Mouse (Mus musculus) intestine, embryonic 15.5 days (tissue): ENCODE results near the gene Zfp410. TPM values are rescaled to one million over a fixed set of nuclear protein-coding genes. Genes with fewer than 3 reads are reported as not detected.

Experiments used
- polyA plus RNA-seq: library from polyadenylated mRNA; unstranded; fragments of >200 nt; fragmentation: Nextera tagmentation; extraction: Ambion mirVana; gene quantifications from 2 replicates; pipeline ENCODE4 v1.2.1, GENCODE M21; 2015

Zfp410 gene
- polyA plus RNA-seq, 1 experiment from 2014 or later: 61.6 TPM

Other genes starting within 250 kb of the Zfp410 start
- 0.18 TPM in 1 of 2 replicates, not detected in the other for gene Acot5, start 247.5 kb upstream of the Zfp410 start, polyA plus RNA-seq
- 2.0 and 2.1 TPM in 2 replicates for gene Acot6, start 216.2 kb upstream of the Zfp410 start, polyA plus RNA-seq
- gene Dnal1, start 202.5 kb upstream of the Zfp410 start, polyA plus RNA-seq: 3.9 TPM in 2 replicates
- 0.59 and 0.63 TPM in 2 replicates for gene Pnma1, start 168.4 kb upstream of the Zfp410 start, polyA plus RNA-seq
- 7.2 and 7.7 TPM in 2 replicates for gene Elmsan1, start 98.0 kb upstream of the Zfp410 start, polyA plus RNA-seq
- gene Ptgr2, start 31.6 kb upstream of the Zfp410 start, polyA plus RNA-seq: 41.7 and 45.2 TPM in 2 replicates
- gene Coq6, start 44.8 kb downstream of the Zfp410 start, polyA plus RNA-seq: 47.5 and 53.8 TPM in 2 replicates
- gene Fam161b, start 45.0 kb downstream of the Zfp410 start, polyA plus RNA-seq: 2.4 and 2.6 TPM in 2 replicates
- 37.1 and 39.5 TPM in 2 replicates for gene Entpd5, start 92.2 kb downstream of the Zfp410 start, polyA plus RNA-seq
- gene Bbof1, start 92.2 kb downstream of the Zfp410 start, polyA plus RNA-seq: 0.52 and 0.80 TPM in 2 replicates
- 21.6 and 23.6 TPM in 2 replicates for gene Rnf113a2, start 100.3 kb downstream of the Zfp410 start, polyA plus RNA-seq
- 29.0 and 31.8 TPM in 2 replicates for gene Aldh6a1, start 134.2 kb downstream of the Zfp410 start, polyA plus RNA-seq
- gene Lin52, start 134.6 kb downstream of the Zfp410 start, polyA plus RNA-seq: 15.2 and 16.9 TPM in 2 replicates